ENCODE assay signal across 1 mouse cellular context in the genomic region with DNA sequence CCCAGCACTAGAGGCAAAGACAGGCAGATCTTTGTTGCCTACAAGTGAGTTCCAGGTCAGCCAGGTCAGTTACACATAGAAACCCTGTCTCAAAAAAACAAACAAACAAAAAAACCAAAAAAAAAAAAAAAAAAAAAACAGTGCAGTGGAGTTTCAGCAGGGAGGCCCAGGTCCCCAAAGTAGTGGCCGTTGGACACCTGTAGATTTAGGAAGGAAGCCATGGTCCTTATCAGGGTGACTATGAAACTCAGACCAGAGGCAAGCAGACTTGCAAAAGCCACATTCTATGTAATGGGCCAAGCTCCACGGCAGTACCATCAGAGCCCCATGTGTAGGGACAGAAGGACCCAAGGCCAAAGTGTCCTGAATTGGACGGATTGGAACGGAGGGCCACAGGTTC.
TF ChIP-seq lines count a peak whose summit lies in the region.

No protein-coding gene starts in this region.

TF ChIP-seq in CH12.LX, 34 proteins besides CTCF, POLR2A, EP300 and RAD21 (continued from another document):
- no peak for TF ChIP-seq MAZ (IDR thresholded peaks at IDR 0.05; ENCODE audit: low read depth, low read length)
- TF ChIP-seq POLR2AphosphoS2 (IDR thresholded peaks at IDR 0.05; ENCODE audit: low read depth, low read length), result no peak
- TF ChIP-seq CHD2 (IDR thresholded peaks at IDR 0.05; ENCODE audit: low read length), result no peak
